Mouse (Mus musculus) adrenal gland, postnatal 4 days (tissue): ENCODE measurements around the gene Gm10322. TPM values are rescaled to one million over a fixed set of nuclear protein-coding genes. Genes with fewer than 3 reads are reported as not detected.

Experiments used
- DNase-seq, 2 experiments: peaks; one replicate each; pipeline ENCODE4 v3.0.0; 2021 to 2022; ENCODE audit warnings: low spot score in 2 of 2, mixed read lengths in 2 of 2
- long read RNA-seq, 2 experiments: library from polyadenylated mRNA; stranded (forward); transcript quantifications; one replicate each; pipeline ENCODE4 v2.0.0; 2021
- total RNA-seq, 2 experiments: library from RNA; stranded (reverse); gene quantifications; 2 replicates each; pipeline ENCODE4 v1.2.3; 2021

Gm10322 gene
- not detected for total RNA-seq
- long read RNA-seq, experiment 1 = 0 reads
- long read RNA-seq, experiment 2 = 0 reads

- peak; percentile 52 to 54 for DNase-seq
Measured at GRCm38 (mm10) chr10:59615981-59616520, at the start of gene Gm10322. Gene Gm10322, plus strand, starts transcription at chr10:59616063.

DNA sequence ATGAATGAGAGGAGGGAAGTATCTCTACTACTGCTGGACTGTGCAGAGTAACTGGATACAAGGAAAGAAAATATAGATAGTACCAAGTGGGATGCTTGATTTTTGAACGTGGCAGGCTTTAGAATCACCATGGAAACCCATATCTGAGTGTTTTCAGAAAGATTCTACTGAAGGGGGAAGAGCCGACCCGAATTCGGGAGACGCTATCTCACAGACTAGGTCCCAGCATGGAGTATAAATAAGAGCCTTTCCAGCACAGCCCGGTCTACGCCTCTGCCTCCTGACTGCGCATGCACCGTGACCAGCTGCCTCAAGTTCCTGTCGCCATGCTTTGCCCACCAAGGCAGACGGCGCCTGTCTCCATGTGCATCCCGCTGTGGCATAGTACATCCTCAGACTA, 48.9 kb upstream of the Gm10322 start:
- DNase-seq = no peak

DNA sequence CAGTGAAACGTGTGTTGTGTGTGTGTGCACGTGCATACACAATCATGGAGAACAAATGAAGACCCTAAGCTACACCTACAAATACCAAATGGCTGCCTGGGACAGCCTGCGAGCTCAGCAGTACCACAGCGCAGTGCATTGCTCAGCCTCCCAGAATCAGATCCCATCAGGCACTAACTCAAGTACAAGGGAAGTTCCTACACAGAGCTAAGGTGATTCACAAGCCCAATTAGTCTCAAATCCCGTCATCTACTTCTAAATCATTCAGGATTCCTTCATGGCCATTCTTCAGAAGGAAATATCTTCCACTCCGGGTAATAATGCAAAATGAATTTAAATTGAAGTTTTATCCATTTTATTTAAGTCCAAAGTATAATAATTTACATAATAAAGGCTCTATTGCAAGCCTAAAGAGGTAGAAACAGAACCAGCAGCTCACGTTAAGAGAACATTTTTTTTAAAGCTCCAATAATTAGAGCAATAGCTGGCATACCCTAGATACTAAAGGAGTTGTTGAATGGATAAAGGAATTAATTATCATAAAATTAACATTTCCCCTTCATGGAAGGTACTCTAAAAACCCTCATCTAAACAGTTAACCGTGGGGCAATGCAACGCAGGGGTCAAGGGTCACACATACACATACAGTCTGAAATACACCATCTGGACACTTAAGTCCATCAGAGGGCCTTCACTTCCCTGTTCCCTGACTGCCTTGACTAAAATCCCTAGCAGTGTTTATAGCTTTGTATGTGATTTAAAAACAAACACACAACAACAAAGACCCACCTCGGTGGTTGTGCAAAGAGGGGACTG, 47.0 kb upstream of the Gm10322 start:
- no peak for DNase-seq

- no peak for DNase-seq
Measured at GRCm38 (mm10) chr10:59569481-59569869, 46.4 kb upstream of the Gm10322 start.

DNA sequence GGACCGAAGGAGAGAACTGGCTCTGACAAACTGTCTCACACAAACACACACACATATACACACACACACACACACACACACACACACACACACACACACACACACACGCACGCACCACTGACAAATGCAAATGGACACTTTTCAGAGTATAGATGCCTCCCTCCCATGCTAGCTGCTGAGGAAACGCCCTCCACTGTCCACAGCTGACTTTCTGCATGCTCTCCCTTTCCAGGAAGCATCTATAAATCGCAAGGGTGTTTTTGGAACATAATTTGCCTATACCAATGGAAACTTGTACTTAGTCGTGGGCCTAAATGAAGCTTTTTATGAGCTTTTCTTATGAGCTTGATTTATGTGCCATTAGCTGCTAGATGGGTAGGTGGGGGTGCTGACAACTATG, 45.5 kb upstream of the Gm10322 start:
- DNase-seq = no peak

- no peak for DNase-seq
Measured at GRCm38 (mm10) chr10:59570780-59571179, 45.1 kb upstream of the Gm10322 start.

GRCm38 (mm10) chr10:59571273-59571672, 44.6 kb upstream of the Gm10322 start:
- DNase-seq = no peak

- DNase-seq = no peak
Measured at GRCm38 (mm10) chr10:59571964-59572363, 43.9 kb upstream of the Gm10322 start.

GRCm38 (mm10) chr10:59576305-59576704, 39.6 kb upstream of the Gm10322 start:
- no peak for DNase-seq

DNA sequence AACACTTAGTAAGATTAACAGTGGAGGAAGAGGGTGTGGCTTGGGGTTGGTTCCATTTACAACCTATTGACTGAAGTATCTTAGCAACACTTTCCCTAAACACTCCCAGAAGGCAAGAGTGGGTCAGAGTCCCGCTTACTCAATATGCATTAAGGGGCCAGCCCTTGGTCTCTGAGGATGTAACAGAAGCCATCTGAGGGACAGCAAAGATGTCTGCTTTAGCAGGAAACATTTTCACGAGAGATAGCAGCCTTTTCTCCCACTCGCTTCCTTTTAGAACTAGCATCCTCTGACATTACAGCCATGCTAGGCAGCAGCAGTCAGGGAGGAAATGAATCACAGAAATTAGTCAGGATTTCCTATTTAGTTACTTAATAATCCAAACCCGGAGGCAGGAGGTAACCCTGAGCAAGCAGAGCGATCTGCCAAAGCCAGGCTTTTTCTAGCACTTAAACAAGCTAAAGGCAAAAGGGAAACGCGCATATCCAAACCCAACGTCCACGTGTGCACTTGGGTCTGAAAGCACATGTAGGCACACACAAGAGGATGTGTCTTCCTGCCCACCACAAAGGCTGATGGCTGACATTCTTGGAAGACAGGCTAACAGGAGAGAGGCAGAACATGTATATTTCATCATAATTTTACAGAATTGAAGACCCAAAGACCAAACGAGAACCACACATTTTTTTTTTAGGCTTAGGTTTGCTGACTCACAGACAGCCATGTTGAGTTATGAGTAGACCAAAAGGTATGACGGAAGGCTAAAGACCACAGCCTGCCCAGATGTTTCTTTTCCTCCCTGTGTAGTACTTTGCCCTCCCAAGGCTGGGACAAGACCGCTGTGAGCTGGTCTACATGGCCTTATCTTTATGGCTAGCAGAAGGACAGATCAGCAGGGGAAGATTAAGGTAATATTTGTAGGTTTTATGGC, 37.7 kb upstream of the Gm10322 start:
- no peak for DNase-seq

DNA sequence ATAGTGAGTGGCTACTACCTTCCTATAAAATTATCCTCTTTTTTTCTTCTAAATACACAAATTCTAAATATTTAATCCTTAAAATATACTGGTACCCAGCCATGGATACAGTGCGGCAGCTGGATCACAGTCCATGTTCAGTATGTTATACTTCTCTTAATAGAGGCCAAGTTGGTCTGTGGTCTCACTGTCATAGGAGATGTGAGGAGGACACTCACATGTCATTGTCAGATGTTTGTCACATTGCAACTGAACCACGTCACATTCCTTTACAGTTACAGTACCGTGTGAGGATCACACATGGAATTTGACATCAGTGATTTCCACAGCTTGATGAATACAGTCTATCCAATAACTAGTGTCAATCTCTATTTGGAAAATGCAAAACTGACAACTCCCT, 36.2 kb upstream of the Gm10322 start:
- DNase-seq = no peak

DNA sequence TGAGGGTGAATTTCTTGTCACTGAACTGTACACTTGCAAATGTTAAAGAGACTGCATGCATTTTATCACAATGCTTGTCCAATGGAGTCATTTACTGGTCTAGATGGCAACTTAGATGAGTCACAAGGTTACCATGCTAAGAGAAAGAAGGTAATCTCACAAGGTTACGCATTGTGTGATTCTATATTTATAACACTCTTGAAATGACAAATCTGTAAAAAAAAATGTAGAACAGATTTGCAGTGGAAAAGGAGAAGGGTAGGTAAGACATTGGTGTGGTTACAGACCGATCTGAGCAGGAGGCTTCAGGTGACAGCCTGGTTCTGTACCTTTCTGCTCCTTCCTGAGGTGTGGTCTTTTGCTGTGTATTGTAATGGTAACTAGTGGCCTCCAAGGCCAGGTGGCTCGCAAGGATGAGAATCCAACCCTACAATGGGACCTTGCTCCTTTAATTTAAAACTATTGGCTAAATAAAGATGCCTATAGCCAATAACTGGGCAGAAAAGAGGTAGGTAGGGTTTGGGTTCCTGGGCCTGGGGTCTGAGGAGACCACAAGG, 35.2 kb upstream of the Gm10322 start:
- no peak for DNase-seq

GRCm38 (mm10) chr10:59581826-59582543, 33.9 kb upstream of the Gm10322 start:
- no peak for DNase-seq

GRCm38 (mm10) chr10:59585621-59586020, 30.2 kb upstream of the Gm10322 start:
- no peak for DNase-seq

DNA sequence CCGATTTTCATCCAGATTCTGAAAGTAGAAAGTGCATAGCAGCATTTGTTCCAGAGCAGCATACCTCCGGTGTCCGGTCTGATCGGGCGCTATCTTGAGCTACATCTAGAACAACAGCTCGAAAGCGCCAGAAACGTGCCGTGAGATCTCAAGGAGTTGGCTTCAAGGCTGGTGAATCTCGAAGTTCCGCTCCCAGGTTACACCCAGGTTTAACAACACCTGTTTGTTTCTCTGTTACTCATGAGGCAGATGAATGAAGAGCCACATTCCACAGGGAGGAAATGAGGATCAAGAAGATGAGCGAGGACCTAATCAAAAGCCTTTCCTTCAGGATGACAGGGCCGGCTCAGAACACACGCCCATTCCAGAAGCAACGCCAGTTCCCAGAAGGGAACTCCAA, 29.0 kb upstream of the Gm10322 start:
- DNase-seq = no peak

- no peak for DNase-seq
Measured at GRCm38 (mm10) chr10:59588135-59588534, 27.7 kb upstream of the Gm10322 start.

DNA sequence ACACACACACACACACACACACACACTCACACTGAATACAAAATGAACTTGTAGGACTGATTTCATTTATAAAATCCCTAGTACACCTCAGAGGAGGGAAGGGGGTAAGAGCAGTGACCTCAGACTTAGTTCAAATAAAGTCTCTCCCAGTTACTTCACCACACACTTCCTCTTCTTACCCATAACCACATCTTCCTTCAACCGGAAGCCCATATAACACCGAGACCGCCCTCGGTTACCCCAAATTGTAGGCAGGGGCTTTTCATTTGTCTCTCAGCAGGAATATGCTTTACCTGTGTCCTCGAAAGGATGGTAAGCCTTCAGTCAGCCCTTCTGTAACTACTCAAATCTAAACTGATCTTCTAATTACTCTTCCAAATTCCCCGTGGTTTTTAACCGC, 26.4 kb upstream of the Gm10322 start:
- no peak for DNase-seq

DNA sequence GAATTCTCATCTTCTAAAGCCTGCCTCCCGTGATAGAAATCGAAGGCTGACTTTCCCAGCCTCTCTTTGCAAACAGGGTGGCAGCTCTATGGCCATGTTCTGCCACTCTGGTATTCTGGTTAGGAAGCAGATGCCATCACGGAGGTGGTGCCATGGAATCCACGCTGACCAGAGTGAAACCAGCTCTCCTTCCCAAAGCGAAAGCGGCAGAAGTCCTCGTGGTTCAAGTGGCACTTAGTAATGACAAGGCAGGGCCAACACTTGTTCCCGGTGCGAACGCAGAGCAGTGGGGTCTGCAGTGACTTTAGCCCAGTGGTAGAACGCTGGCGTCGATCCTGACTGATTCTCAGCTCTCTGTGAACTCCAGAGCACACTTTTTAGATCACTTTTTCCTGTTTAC, 26.0 kb upstream of the Gm10322 start:
- DNase-seq = no peak

- DNase-seq = no peak
Measured at GRCm38 (mm10) chr10:59590606-59591005, 25.3 kb upstream of the Gm10322 start.

- no peak for DNase-seq
Measured at GRCm38 (mm10) chr10:59593826-59594570, 21.9 kb upstream of the Gm10322 start.
